Mouse (Mus musculus) lung, embryonic 15.5 days (tissue): Measurements from ENCODE around the gene Klf17. TPM values are rescaled to one million over a fixed set of nuclear protein-coding genes. Genes with fewer than 3 reads are reported as not detected.
"Not testable (repeated sequence)": the region's sequence is repeated elsewhere in the genome, so short reads cannot be mapped to it uniquely, and the experiment has no call there.

Source experiments
- ATAC-seq: fragments of 200-750 bp; cut with Nextera tagmentation; 2 replicates; pipeline ENCODE4 v1.8.0; 2017; ENCODE audit warnings: moderate number of reproducible peaks, borderline replicate concordance; ENCODE audit not compliant: low FRiP score, low TSS enrichment; ENCODE audit errors: extremely low read depth
- H3K27ac ChIP-seq: fragments of 300-500 bp; sonication (generic); 2 replicates; pipeline ENCODE4 v1.5.1; 2015; ENCODE audit warnings: moderate library complexity, mild to moderate bottlenecking, inconsistent platforms
- H3K27me3 ChIP-seq: fragments of 300-500 bp; sonication (generic); 2 replicates; pipeline ENCODE4 v1.6.1; 2015; ENCODE audit warnings: inconsistent platforms
- H3K36me3 ChIP-seq: fragments of 300-500 bp; sonication (generic); 2 replicates; pipeline ENCODE4 v1.6.1; 2015; ENCODE audit warnings: inconsistent platforms
- H3K4me1 ChIP-seq: fragments of 300-500 bp; sonication (generic); 2 replicates; pipeline ENCODE4 v1.6.1; 2015; ENCODE audit warnings: inconsistent platforms
- H3K4me2 ChIP-seq: fragments of 300-500 bp; sonication (generic); 2 replicates; pipeline ENCODE4 v1.6.1; 2015; ENCODE audit warnings: inconsistent platforms, mild to moderate bottlenecking, moderate library complexity
- H3K4me3 ChIP-seq: fragments of 300-500 bp; sonication (generic); 2 replicates; pipeline ENCODE4 v1.5.1; 2015; ENCODE audit warnings: mild to moderate bottlenecking, inconsistent platforms
- H3K9ac ChIP-seq: fragments of 300-500 bp; sonication (generic); 2 replicates; pipeline ENCODE4 v1.6.1; 2015; ENCODE audit warnings: inconsistent platforms
- H3K9me3 ChIP-seq: fragments of 300-500 bp; sonication (generic); 2 replicates; pipeline ENCODE4 v1.6.1; 2016; ENCODE audit warnings: inconsistent platforms
- WGBS: fragments of 180-500 bp; shearing (Covaris S2); methylation state at CpG from one replicate; pipeline ENCODE4 v1.1.7; 2015; 5-methylcytosine and 5-hydroxymethylcytosine counted together
- polyA plus RNA-seq: library from polyadenylated mRNA; unstranded; fragments of >200 nt; fragmentation: Nextera tagmentation; extraction: Ambion mirVana; gene quantifications from 2 replicates; pipeline ENCODE4 v1.2.1, GENCODE M21; 2015

The Klf17 gene
- polyA plus RNA-seq, 1 experiment from 2014 or later, result not detected

- H3K27me3 ChIP-seq, H3K4me2 ChIP-seq, H3K9ac ChIP-seq, ATAC-seq, H3K36me3 ChIP-seq, H3K27ac ChIP-seq, H3K9me3 ChIP-seq, H3K4me1 ChIP-seq, H3K4me3 ChIP-seq: not testable (repeated sequence)
- WGBS, result 28% methylated on average over 5 of the region's 5 CpGs
These were observed 13.0 kb downstream of the Klf17 start for GRCm38 (mm10) chr4:117752469-117752868.

- Histone ChIP-seq H3K4me1 (no peaks in the 10 kb centered on the region), H3K9me3 (no peaks in the 10 kb centered on the region), H3K9ac (no peak overlapping the region), H3K4me2 (no peak overlapping the region), H3K27ac (no peak overlapping the region), H3K4me3 (no peak overlapping the region), H3K36me3 (no peaks in the 10 kb centered on the region), H3K27me3 (no peaks in the 10 kb centered on the region)
- ATAC-seq, result no peak
- WGBS, result 30% methylated on average over 8 of the region's 8 CpGs
These were observed 27.9 kb downstream of the Klf17 start for GRCm38 (mm10) chr4:117737559-117737958.

DNA sequence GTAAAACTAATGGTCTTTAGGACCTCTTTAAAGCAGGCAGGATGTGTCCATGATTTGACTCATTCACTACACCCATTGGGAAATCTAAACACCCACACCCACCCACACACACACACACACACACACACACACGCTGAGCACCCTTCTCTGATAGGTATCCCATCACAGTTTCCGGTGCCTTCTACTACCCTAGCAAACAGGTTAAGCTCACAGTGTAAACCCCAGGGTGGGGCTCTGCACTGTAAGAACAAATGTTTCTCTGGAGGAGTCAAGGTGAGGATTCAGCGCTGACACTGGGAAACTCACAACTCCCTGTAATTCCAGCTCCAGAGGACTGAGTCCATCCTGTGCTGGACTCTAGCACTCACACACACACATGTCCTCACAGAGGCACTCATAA, 33.5 kb downstream of the Klf17 start:
- Histone ChIP-seq H3K4me2 (no peak overlapping the region), H3K27ac (no peak overlapping the region), H3K4me1 (no peaks in the 10 kb centered on the region), H3K4me3 (no peak overlapping the region), H3K27me3 (no peaks in the 10 kb centered on the region), H3K9me3 (no peaks in the 10 kb centered on the region), H3K36me3 (no peaks in the 10 kb centered on the region), H3K9ac (no peak overlapping the region)
- no peak for ATAC-seq
- WGBS, result 73% methylated on average over 3 of the region's 3 CpGs

GRCm38 (mm10) chr4:117724112-117724511, 41.3 kb downstream of the Klf17 start, which contains the start of gene Gm12845:
Gene Gm12845, plus strand, starts transcription at chr4:117724412.
- Histone ChIP-seq H3K36me3 (no peaks in the 10 kb centered on the region), H3K9ac (no peak within 1 kb of the TSS), H3K4me3 (no peak within 1 kb of the TSS), H3K27ac (no peak within 1 kb of the TSS), H3K4me1 (no peaks in the 10 kb centered on the region), H3K4me2 (no peak within 1 kb of the TSS), H3K9me3 (no peaks in the 10 kb centered on the region), H3K27me3 (no peaks in the 10 kb centered on the region)
- no peak for ATAC-seq
- 81% methylated on average over 1 of the region's 1 CpGs for WGBS

GRCm38 (mm10) chr4:117713303-117714098, 51.9 kb downstream of the Klf17 start:
- Histone ChIP-seq H3K4me3 (no peak overlapping the region), H3K27ac (no peak overlapping the region), H3K36me3 (no peaks in the 10 kb centered on the region), H3K4me1 (0 out of 2 replicates have a peak, but pooled peaks cover 4% of the 10 kb centered on the region), H3K9me3 (no peaks in the 10 kb centered on the region), H3K9ac (no peak overlapping the region), H3K4me2 (no peak overlapping the region), H3K27me3 (no peaks in the 10 kb centered on the region)
- no peak for ATAC-seq
- WGBS, result 46% methylated on average over 6 of the region's 6 CpGs

GRCm38 (mm10) chr4:117712314-117712713, 53.1 kb downstream of the Klf17 start:
- WGBS, result 69% methylated on average over 3 of the region's 3 CpGs
- ATAC-seq, result no peak
- Histone ChIP-seq H3K36me3 (no peaks in the 10 kb centered on the region), H3K4me2 (no peak overlapping the region), H3K27me3 (no peaks in the 10 kb centered on the region), H3K4me1 (0 out of 2 replicates have a peak, but pooled peaks cover 4% of the 10 kb centered on the region), H3K4me3 (no peak overlapping the region), H3K27ac (no peak overlapping the region), H3K9me3 (no peaks in the 10 kb centered on the region), H3K9ac (no peak overlapping the region)

DNA sequence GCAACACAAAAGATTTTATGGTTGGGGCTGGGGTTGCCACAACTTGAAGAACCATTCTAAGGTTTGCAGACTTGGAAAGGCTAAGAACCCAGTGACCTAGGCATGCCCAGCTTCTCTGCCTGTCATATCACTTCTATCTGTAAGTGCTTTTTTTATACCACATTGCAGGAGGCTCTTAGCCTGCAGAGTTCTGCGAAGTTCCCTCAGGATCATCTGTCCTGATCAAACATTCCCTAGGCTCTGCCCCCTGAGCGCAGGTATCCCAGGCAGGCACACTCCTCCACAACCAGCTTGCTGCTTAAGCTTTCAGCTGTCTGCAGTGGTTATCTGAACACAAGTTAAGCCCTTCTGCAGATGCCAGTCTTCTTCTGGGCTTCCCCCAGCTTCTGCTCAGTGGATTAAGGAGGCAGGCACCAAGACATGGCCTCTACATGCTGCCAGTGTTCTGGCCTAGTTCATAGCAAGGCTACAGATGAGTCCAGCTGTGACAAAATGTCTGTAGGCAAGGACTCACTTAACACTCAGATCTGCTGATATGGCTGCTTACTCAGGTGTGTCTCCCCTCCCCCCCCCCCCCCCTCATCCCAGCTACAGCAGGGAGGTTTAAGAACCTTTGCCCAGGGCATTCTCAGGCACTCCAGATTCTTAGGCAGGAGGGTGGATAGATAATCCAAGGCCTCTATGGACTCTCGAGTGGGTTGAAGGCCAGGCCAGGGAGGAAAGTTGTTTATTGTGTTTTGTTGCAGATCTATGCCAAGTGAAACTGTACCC, 56.5 kb downstream of the Klf17 start:
- Histone ChIP-seq H3K9ac (no peak overlapping the region), H3K9me3 (no peaks in the 10 kb centered on the region), H3K27me3 (no peaks in the 10 kb centered on the region), H3K27ac (peak overlapping the region; percentile 26; the same call in 1 of the 2 replicates), H3K4me1 (0 out of 2 replicates have a peak, but pooled peaks cover 4% of the 10 kb centered on the region), H3K36me3 (no peaks in the 10 kb centered on the region), H3K4me3 (no peak overlapping the region), H3K4me2 (no peak overlapping the region)
- ATAC-seq, result no peak
- 43% methylated on average over 3 of the region's 3 CpGs for WGBS

Other genes with a start within 250 kb of the Klf17 start
- gene Eri3, start 215.3 kb downstream of the Klf17 start, polyA plus RNA-seq, result 156 and 157 TPM in 2 replicates
- gene Dmap1, start 83.4 kb downstream of the Klf17 start, polyA plus RNA-seq, result 58.7 and 60.3 TPM in 2 replicates
- not detected in 2 replicates for gene Gm12845, start 41.2 kb downstream of the Klf17 start, polyA plus RNA-seq
- gene Slc6a9, start 68.9 kb upstream of the Klf17 start, polyA plus RNA-seq, result 8.0 and 8.9 TPM in 2 replicates
- gene Ccdc24, start 106.9 kb upstream of the Klf17 start, polyA plus RNA-seq, result 0.73 and 1.9 TPM in 2 replicates
- 16.4 and 16.5 TPM in 2 replicates for gene B4galt2, start 117.8 kb upstream of the Klf17 start, polyA plus RNA-seq
- 177 and 185 TPM in 2 replicates for gene Atp6v0b, start 121.7 kb upstream of the Klf17 start, polyA plus RNA-seq
- gene Dph2, start 126.4 kb upstream of the Klf17 start, polyA plus RNA-seq, result 18.2 and 19.3 TPM in 2 replicates
- gene Ipo13, start 149.4 kb upstream of the Klf17 start, polyA plus RNA-seq, result 37.9 and 41.2 TPM in 2 replicates
- gene Artn, start 164.1 kb upstream of the Klf17 start, polyA plus RNA-seq, result 3.1 and 3.2 TPM in 2 replicates